12 mouse cellular contexts compared by ENCODE assay signal in genomic region chr4:118465697-118466163, GRCm38 (mm10). TPM values are rescaled to one million over a fixed set of nuclear protein-coding genes. Genes with fewer than 3 reads are reported as not detected.
A peak's percentile ranks its signal among the peaks of the same experiment; 100 is the strongest.
DNase-seq lines count a peak whose midpoint lies in the region; ATAC-seq lines count a peak whose summit lies in the region.
"Had no signal": no experiment of that assay in that cellular context is flagged by ENCODE, and none has a peak within 500 bp of the region (broad histone marks: within the 10 kb centered on the region; RNA-seq: fewer than 3 reads in every experiment).

No protein-coding gene starts in this region.

- H3K27me3 ChIP-seq in neural tube, embryonic 15.5 days (replicated peaks), result no peaks in the 10 kb centered on the region
- H3K27me3 ChIP-seq in heart, embryonic 14.5 days (ENCODE audit: control insufficient read depth, insufficient read depth, low read length), result no peaks in the 10 kb centered on the region
- H3K27me3 ChIP-seq: lung, embryonic 15.5 days had no signal

- no peak overlapping the region for H3K4me3 ChIP-seq in neural tube, embryonic 15.5 days (replicated peaks)
- no peak overlapping the region for H3K4me3 ChIP-seq in heart, embryonic 14.5 days (ENCODE audit: control insufficient read depth in 1 of 2, insufficient read depth in 1 of 2, low read depth in 1 of 2, low read length in 2 of 2)
- H3K4me3 ChIP-seq: lung, embryonic 15.5 days had no signal

- peak; percentile 50 for DNase-seq in neural tube, embryonic 10.5 days (ENCODE audit: extremely low spot score, low spot score)
- DNase-seq in kidney, postnatal 36 days, result peak; percentile 25 to 29
- DNase-seq in adipocyte (ENCODE audit: low spot score), result no peak
- DNase-seq in B cell, adult 2 months, result no peak
- DNase-seq in cerebellum, postnatal 4 days (ENCODE audit: low spot score in 2 of 2), result no peak
- no peak for DNase-seq in gastrocnemius, postnatal 25 days
- DNase-seq: cerebellum, adult 11 months had no signal

- no peaks in the 10 kb centered on the region for H3K9me3 ChIP-seq in neural tube, embryonic 15.5 days (replicated peaks)
- H3K9me3 ChIP-seq in heart, embryonic 14.5 days (ENCODE audit: control insufficient read depth, low read length), result peaks cover 3% of the 10 kb centered on the region; the same call in 1 of the 2 replicates
- H3K9me3 ChIP-seq: G1E; lung, embryonic 15.5 days had no signal

- no peak for ATAC-seq in neural tube, embryonic 15.5 days (ENCODE audit: low FRiP score)
- peak; percentile 62 for ATAC-seq in heart, embryonic 14.5 days (ENCODE audit: insufficient number of reproducible peaks, insufficient read depth, low FRiP score, low read depth)

- 26% methylated on average over 11 of the region's 11 CpGs for WGBS in neural tube, embryonic 15.5 days
- WGBS in heart, embryonic 14.5 days, result 37% methylated on average over 10 of the region's 11 CpGs

- H3K4me2 ChIP-seq in neural tube, embryonic 15.5 days, result no peak overlapping the region
- H3K4me2 ChIP-seq in heart, embryonic 14.5 days (ENCODE audit: low read length), result no peak overlapping the region
- H3K4me2 ChIP-seq: lung, embryonic 15.5 days had no signal

- no peaks in the 10 kb centered on the region for H3K36me3 ChIP-seq in neural tube, embryonic 15.5 days
- no peaks in the 10 kb centered on the region for H3K36me3 ChIP-seq in heart, embryonic 14.5 days (ENCODE audit: control insufficient read depth, insufficient read depth, low read length)
- H3K36me3 ChIP-seq: G1E; lung, embryonic 15.5 days had no signal

- H3K9ac ChIP-seq in neural tube, embryonic 15.5 days (replicated peaks), result no peak overlapping the region
- no peak overlapping the region for H3K9ac ChIP-seq in heart, embryonic 14.5 days (ENCODE audit: low read length)
- H3K9ac ChIP-seq: lung, embryonic 15.5 days had no signal

- no peak overlapping the region for H3K27ac ChIP-seq in neural tube, embryonic 15.5 days (replicated peaks)
- peak overlapping the region; percentile 20 to 53; a peak in 3 of 4 replicates for H3K27ac ChIP-seq in heart, embryonic 14.5 days (replicated peaks in 1 of 2; ENCODE audit: control insufficient read depth in 1 of 2, insufficient read depth in 1 of 2, low read depth in 2 of 2, low read length in 2 of 2)
- H3K27ac ChIP-seq: lung, embryonic 15.5 days had no signal

- no peaks in the 10 kb centered on the region for H3K4me1 ChIP-seq in neural tube, embryonic 15.5 days
- H3K4me1 ChIP-seq in heart, embryonic 14.5 days (ENCODE audit: control insufficient read depth in 2 of 2, insufficient read depth in 2 of 2, low read length in 2 of 2), result peaks cover 3 to 7% of the 10 kb centered on the region in 2 experiments; a peak in 2 of 4 replicates
- H3K4me1 ChIP-seq: lung, embryonic 15.5 days had no signal

RNA-seq across cellular contexts. Expression of gene Mpl, which starts 8.4 kb away (rescaled TPM):
- polyA plus RNA-seq in neural tube, embryonic 15.5 days (2015; fragmentation: Nextera tagmentation; extraction: Ambion mirVana), result 0.12 and 0.43 TPM in 2 replicates
- polyA plus RNA-seq in heart, embryonic 14.5 days (2014; fragmentation: Nextera tagmentation; extraction: Ambion mirVana), result 1.0 and 1.7 TPM in 2 replicates
- not detected for total RNA-seq in gastrocnemius, postnatal 25 days (2021)
- total RNA-seq: gastrocnemius, adult 8-10 months had no signal

RNA-seq across cellular contexts. Expression of gene Tie1, which starts 24.1 kb away (rescaled TPM):
- polyA plus RNA-seq in neural tube, embryonic 15.5 days (2015; fragmentation: Nextera tagmentation; extraction: Ambion mirVana), result 16.1 and 17.9 TPM in 2 replicates
- 38.1 and 48.7 TPM in 2 replicates for polyA plus RNA-seq in heart, embryonic 14.5 days (2014; fragmentation: Nextera tagmentation; extraction: Ambion mirVana)
- 10 to 100 TPM; 15.8 to 20.1 TPM for total RNA-seq in gastrocnemius, postnatal 25 days (2021)

RNA-seq across cellular contexts. Expression of gene Cdc20, which starts 28.6 kb away (rescaled TPM):
- polyA plus RNA-seq in neural tube, embryonic 15.5 days (2015; fragmentation: Nextera tagmentation; extraction: Ambion mirVana), result 23.4 and 79.0 TPM in 2 replicates
- 150 and 165 TPM in 2 replicates for polyA plus RNA-seq in heart, embryonic 14.5 days (2014; fragmentation: Nextera tagmentation; extraction: Ambion mirVana)
- 1 to 10 TPM in 1 of 2 experiments, under 1 TPM in 1; 0.91 to 1.1 TPM for total RNA-seq in gastrocnemius, postnatal 25 days (2021)

RNA-seq across cellular contexts. Expression of gene Elovl1, which starts 37.8 kb away (rescaled TPM):
- polyA plus RNA-seq in neural tube, embryonic 15.5 days (2015; fragmentation: Nextera tagmentation; extraction: Ambion mirVana), result 31.2 and 49.2 TPM in 2 replicates
- 60.2 and 60.3 TPM in 2 replicates for polyA plus RNA-seq in heart, embryonic 14.5 days (2014; fragmentation: Nextera tagmentation; extraction: Ambion mirVana)
- total RNA-seq in gastrocnemius, postnatal 25 days (2021), result 10 to 100 TPM in 1 of 2 experiments, 1 to 10 TPM in 1; 8.0 to 10.3 TPM

RNA-seq across cellular contexts. Expression of gene Med8, which starts 56.6 kb away (rescaled TPM):
- polyA plus RNA-seq in neural tube, embryonic 15.5 days (2015; fragmentation: Nextera tagmentation; extraction: Ambion mirVana), result 99.7 and 103 TPM in 2 replicates
- 63.6 and 69.4 TPM in 2 replicates for polyA plus RNA-seq in heart, embryonic 14.5 days (2014; fragmentation: Nextera tagmentation; extraction: Ambion mirVana)
- 10 to 100 TPM; 38.4 to 39.7 TPM for total RNA-seq in gastrocnemius, postnatal 25 days (2021)

Comparison
In these comparisons a context has a peak if more than half of its experiments do, and no peak if none do; other contexts are left out.
1. DNase-seq: peak in neural tube, embryonic 10.5 days (single experiment) and kidney, postnatal 36 days (2 of 2); none in adipocyte (single experiment), B cell, adult 2 months (0 of 2), cerebellum, postnatal 4 days (0 of 2) and gastrocnemius, postnatal 25 days (single experiment).